Mouse (Mus musculus): ENCODE measurements around the gene Gcgr. TPM values are rescaled to one million over a fixed set of nuclear protein-coding genes. Genes with fewer than 3 reads are reported as not detected.
A peak's percentile ranks its signal among the peaks of the same experiment; 100 is the strongest.
"Not testable (repeated sequence)": the region's sequence is repeated elsewhere in the genome, so short reads cannot be mapped to it uniquely, and the experiment has no call there.

Gene Gcgr
- total RNA-seq, 2 experiments from 2014 or later, result not detected

DNA sequence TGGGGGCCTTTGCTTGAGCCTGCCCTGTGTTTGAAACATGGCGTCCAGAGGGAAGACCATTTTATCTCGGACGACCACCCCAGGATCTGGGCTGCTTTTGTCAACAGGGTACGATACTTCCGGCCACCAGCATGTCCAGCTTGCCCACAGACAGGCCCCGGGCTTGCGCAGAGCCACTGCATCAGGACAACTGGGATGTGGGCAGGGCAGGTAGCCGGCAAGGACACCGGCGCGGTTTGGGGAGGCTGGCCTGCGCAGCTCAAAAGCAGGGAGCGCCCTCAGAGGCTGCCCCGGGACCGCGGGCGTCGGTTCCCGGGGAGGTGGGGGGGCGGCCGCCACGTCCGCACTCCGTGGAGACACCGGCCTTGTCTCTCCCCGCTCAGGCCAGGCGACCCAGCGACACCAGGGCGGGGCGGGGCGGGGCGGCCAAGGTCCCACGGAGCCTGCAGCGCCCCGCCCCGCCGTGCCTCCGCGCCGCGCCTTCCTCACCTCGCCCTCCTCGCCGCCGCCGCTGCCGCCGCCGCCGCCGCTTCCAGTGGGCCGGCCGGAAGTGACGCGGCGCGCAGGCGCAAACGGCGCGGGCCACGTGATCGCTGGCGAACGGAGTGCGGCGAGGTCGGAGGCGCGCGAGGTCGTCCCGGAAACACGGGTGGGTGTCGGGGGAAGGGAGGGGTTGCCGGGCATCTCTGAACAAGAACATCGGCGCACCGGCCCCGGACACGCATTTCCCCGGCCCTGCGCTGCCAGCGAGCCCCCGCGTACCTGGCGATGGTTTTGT, 18.9 kb downstream of the Gcgr start, which contains the start of gene Mcrip1:
Mcrip1 (minus strand) TSS at position 560 of the 778 bp plus-strand sequence.
- DNase-seq (ENCODE audit: low spot score in 2 of 2), result peak; percentile 90 to 96
- peak within 1 kb of the TSS; percentile 98 for H3K4me3 ChIP-seq
- no peak for TF ChIP-seq CTCF (conservative IDR thresholded peaks at IDR 0.05)

DNA sequence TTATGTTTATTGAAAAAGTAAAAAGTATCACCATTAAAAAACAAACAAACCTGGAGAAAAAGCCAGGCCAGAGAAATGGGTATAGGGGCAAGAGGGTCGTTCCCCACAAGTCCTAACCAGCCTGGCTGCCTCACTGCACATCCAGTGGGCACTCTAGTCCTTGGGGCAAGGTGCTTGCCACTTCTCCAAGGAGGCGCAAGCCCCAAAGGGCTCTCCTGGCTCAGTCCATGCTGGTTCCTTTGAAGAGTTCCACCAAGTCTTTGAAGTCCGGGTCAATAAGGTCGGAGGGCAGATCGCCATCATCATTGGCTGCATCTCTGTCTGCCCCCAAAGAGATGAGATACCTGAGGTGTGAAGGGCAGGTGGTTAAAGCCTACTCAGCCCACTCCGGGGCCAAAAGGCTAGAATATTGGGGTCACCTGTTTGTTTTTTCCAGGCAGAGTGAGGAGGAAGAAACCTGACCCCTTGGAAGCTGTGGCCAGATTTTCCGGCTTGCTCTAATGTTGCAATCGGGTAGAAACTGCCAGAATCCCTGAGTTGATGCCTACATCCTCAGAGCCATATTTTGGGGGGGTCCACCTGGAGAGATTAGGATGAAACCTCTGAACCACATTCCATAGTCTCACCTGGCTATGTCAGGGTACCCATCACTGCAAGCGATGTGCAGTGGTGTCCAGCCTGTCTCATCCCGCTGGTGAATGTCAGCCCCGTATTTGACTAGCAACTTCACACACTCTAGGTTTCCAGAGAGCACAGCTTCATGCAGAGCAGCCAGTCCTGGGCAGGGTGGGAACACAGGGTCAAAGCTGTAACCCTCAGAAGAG, 19.7 kb downstream of the Gcgr start:
- TF ChIP-seq CTCF (conservative IDR thresholded peaks at IDR 0.05), result no peak
- peak overlapping the region; percentile 98 for H3K4me3 ChIP-seq
- DNase-seq (ENCODE audit: low spot score in 2 of 2), result no peak
- H3K27ac ChIP-seq, result peak overlapping the region; percentile 95

More for the DNA sequence above, 18.9 kb downstream of the Gcgr start, which contains the start of gene Mcrip1:
- H3K27ac ChIP-seq, result peak within 1 kb of the TSS; percentile 95

DNA sequence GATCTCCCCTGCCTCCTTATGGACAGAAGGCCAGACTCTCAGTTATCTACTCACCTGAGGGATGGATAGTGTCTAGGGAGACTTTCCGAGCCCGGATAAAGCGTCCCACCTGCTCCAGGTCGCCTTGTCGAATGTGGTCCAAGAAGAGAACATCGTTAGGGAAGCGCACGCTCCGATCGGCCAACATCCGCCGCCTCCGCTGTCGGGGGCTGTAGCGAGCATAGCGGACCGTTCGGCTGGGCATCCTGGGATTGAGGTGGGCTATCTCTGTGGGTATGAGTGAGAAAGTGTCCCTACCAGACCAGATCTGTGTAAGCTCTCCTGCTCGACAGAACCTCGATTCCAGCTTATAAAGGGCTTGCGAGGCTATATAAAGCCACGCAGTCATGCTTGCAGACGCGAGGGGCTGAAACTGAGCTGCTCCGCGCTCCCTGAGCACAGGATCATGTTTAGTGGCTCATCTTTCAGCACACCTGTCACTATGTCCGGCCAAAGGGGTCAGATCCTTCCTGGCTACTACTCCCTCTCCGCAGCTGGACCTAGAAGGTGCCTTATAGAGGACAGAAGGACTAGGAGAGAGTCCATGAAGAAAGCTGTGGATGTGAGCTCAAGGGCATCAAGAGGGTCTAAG, 20.4 kb downstream of the Gcgr start, which contains the start of gene Ppp1r27:
Ppp1r27 (minus strand) TSS at position 323 of the 631 bp plus-strand sequence.
- TF ChIP-seq CTCF (conservative IDR thresholded peaks at IDR 0.05), result no peak
- DNase-seq (ENCODE audit: low spot score in 2 of 2), result no peak
- Histone ChIP-seq H3K27ac (peak within 1 kb of the TSS; percentile 95), H3K4me3 (peak within 1 kb of the TSS; percentile 98)

DNA sequence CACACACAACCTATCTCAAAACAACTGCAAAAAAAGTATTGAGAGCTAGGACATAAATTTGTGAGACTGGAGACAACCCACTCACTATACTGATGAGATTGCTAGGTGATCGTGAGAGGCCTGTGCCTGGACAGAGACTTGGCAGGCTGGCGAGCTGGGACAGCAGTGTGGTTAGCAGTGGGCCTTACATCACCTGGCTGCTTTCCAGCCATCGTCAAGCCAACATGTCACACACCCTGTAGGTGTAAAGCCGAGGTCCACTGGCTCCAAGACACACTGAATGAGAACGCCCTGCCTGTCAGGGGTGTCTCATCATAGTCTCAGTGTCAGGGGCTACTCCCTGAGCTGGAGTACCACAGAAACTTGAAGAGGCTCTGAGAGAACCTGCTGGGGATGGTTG, 22.2 kb downstream of the Gcgr start:
- no peak overlapping the region for H3K27ac ChIP-seq
- no peak for DNase-seq (ENCODE audit: low spot score in 2 of 2)
- no peak overlapping the region for H3K4me3 ChIP-seq
- TF ChIP-seq CTCF (conservative IDR thresholded peaks at IDR 0.05), result no peak

DNA sequence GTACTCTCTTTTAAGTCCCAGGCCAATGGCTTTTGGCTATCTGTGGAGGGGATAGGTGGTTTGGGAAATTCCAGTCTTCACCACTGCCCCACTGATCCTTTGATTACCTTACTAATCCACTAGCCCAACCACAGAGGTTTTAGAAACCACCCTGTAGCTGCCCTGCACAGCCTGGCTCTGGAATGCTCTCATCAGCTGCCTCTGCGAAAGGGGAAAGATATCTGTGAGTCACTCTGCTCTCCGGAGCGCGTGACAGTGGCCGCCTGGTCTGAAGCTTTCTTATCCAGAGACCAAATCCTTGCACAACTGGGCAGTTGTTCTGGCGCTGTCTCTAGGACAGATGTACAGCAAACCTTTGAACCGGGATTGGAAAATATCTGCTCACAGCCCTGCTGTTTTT, 24.3 kb downstream of the Gcgr start:
- no peak for DNase-seq (ENCODE audit: low spot score in 2 of 2)
- no peak overlapping the region for H3K4me3 ChIP-seq
- no peak for TF ChIP-seq CTCF (conservative IDR thresholded peaks at IDR 0.05)
- H3K27ac ChIP-seq, result peak overlapping the region; percentile 23; the same call in 1 of the 2 replicates

DNA sequence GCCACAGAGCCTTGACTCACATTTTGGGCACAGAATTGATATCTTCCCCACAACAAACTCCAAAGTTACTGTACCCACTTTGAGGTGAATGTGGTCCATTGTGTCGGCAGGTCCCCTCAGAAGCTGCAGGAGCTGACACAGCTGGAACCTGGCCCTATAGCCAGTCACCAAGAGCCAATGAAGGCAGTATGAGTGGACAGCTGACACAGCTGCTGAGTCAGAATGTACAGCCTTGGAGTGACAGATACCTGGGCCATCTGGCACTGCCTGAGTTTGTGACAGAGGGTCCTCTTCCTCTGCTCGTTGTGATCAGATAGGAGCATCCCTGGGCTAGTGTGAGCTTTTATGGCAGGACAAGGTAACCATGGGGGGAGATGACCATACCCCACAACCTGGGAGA, 24.8 kb downstream of the Gcgr start:
- Histone ChIP-seq H3K4me3 (no peak overlapping the region), H3K27ac (peak overlapping the region; percentile 23; the same call in 1 of the 2 replicates)
- no peak for DNase-seq (ENCODE audit: low spot score in 2 of 2)
- no peak for TF ChIP-seq CTCF (conservative IDR thresholded peaks at IDR 0.05)

DNA sequence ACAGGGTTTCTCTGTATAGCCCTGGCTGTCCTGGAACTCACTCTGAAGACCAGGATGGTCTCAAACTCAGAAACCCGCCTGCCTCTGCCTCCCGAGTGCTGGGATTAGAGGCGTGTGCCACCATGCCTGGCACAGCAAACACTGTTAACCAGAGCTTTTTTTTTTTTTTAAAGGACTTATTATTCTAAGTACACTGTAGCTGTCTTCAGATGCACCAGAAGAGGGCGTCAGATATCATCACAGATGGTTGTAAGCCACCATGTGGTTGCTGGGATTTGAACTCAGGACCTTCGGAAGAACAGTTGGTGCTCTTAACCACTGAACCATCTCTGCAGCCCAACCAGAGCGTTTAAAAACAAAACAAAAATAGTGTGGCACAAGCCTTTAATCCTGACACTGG, 28.3 kb downstream of the Gcgr start:
- peak; percentile 16; the same call in 1 of the 2 replicates for TF ChIP-seq CTCF (conservative IDR thresholded peaks at IDR 0.05)
- H3K27ac ChIP-seq; H3K4me3 ChIP-seq; DNase-seq (ENCODE audit: low spot score in 2 of 2): not testable (repeated sequence)

DNA sequence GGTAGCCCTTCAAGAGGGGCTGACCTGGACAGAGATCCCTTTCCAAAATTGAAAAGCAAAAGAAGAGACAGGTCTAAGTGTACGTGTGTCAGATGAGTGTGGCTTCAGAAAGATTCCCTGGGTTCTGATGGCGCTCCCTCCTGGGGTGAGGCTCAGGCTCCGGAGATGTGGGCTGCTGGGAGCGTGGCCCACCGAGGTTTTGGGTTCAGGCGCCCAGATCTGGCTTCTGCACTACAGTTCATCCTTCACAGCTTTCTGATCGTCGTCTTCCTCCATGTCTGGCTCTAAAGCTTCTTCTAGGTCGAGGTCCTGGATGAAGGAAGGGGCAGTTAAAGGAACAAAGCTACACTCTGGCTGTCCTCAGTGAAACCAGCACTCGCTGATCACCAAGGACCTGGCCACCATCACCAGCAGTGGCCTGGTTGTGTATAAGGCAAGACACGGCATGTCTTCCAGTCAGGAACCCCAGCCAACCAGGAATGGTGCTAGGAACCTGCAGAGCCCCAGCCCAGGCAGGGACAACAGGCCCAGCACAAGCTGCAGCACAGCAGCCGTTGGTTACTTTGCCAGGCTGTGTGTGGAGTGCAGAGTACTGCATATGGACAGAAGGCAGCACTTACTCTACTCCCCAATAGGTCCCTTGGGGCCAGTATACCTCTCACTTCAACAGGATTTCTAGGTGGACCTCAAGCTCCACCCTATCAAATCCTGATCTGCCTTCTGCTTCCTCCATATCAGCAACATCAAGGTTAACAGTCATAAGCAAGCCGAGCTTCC, 30.6 kb downstream of the Gcgr start:
- H3K27ac ChIP-seq, result no peak overlapping the region
- no peak for TF ChIP-seq CTCF (conservative IDR thresholded peaks at IDR 0.05)
- DNase-seq (ENCODE audit: low spot score in 2 of 2), result no peak
- no peak overlapping the region for H3K4me3 ChIP-seq

DNA sequence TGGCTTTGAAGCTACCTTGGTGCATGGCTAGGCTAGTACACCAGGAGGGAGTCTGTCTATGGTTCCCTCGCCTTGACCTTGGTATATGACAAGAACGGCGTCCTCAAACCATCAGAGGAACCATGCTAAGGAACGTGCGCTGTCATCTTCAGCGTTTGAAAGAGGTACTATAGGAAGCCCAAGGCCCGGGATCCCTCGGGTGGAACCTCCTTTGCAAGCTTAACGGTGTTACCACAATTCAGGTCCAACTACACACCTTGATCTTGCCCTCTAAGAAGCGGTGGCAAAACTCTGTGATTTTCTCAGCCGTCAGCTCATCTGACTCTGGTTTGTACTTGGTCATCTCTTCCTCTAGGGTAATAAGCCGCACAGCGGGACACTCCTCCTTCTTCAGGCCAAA, 32.5 kb downstream of the Gcgr start:
- Histone ChIP-seq H3K27ac (no peak overlapping the region), H3K4me3 (no peak overlapping the region)
- DNase-seq (ENCODE audit: low spot score in 2 of 2), result no peak
- TF ChIP-seq CTCF (conservative IDR thresholded peaks at IDR 0.05), result no peak

DNA sequence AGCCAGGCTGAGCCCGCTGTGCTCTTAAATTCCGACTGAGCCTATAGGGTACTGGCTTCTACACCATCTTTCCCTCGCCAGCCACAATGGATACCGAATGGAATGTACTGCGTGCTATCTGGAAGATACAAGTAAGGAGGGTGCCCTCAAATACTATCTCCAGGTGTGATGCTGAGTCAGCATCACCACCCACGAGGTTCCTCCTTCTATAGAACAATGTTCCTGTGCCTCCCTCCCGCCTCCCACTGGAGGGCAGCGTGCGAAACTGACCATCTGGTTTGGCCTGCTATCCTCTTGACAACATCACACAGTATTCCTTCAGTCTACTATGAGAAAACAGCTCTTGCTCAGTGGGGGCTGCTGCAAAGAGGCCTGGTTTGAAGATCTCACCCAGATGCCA, 34.6 kb downstream of the Gcgr start:
- no peak for DNase-seq (ENCODE audit: low spot score in 2 of 2)
- H3K27ac ChIP-seq, result no peak overlapping the region
- no peak overlapping the region for H3K4me3 ChIP-seq
- TF ChIP-seq CTCF (conservative IDR thresholded peaks at IDR 0.05), result no peak

DNA sequence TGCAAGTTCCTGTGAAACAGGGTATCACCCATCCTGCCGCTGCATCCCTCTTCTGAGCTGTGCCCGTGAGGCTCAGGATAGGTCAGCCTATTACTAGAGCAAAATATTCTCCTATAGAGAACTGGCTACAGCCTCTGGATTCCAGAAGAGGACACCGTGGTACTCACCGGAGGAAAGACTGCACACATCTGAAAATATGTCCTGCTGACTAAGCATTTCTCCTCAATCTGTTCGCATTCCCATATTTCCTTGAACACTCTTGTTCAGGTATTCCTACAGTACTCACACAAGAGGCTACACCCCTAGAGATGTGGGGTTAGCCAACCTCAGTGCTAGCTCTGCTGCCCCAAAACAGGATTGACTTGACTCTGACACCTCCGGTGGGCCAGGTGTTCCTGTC, 37.8 kb downstream of the Gcgr start:
- no peak for TF ChIP-seq CTCF (conservative IDR thresholded peaks at IDR 0.05)
- DNase-seq (ENCODE audit: low spot score in 2 of 2), result no peak

DNA sequence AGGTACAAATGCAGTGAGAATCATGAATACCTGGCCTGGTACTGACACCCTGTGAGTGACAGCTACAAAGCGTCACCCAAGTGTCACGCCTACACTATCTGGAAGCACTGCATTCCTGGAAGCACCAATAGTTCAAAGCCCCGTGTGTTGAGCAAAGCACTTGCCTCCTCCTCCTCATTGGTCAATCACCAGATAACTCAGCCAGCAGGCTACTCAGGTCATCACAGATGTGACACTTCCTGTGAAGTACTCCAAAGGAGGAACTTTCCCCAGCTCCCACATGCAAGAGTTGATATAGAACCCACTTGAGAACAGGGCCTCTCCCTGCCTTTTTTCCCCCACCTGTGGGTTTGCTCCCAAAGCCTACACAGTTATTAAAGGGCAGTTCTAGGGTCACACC, 40.6 kb downstream of the Gcgr start:
- no peak for DNase-seq (ENCODE audit: low spot score in 2 of 2)
- TF ChIP-seq CTCF (conservative IDR thresholded peaks at IDR 0.05), result no peak
- Histone ChIP-seq H3K27ac (no peak overlapping the region), H3K4me3 (no peak overlapping the region)

More for the DNA sequence above, 37.8 kb downstream of the Gcgr start:
- Histone ChIP-seq H3K4me3 (no peak overlapping the region), H3K27ac (no peak overlapping the region)
